Mouse (Mus musculus) embryonic fibroblast, embryonic 13.5 days (primary cell): ENCODE results near the gene Klhl33. TPM values are rescaled to one million over a fixed set of nuclear protein-coding genes. Genes with fewer than 3 reads are reported as not detected.
"Not testable (repeated sequence)": the region's sequence is repeated elsewhere in the genome, so short reads cannot be mapped to it uniquely, and the experiment has no call there.

ENCODE experiments used
- H3K27ac ChIP-seq: 2 replicates; pipeline ENCODE4 v1.5.1; 2012; ENCODE audit warnings: low read length, control low read depth, inconsistent platforms; ENCODE audit not compliant: insufficient read depth
- H3K4me1 ChIP-seq: 2 replicates; pipeline ENCODE4 v1.6.1; 2011; ENCODE audit warnings: low read length; ENCODE audit not compliant: control insufficient read depth, insufficient read depth
- H3K4me3 ChIP-seq: 2 replicates; pipeline ENCODE4 v1.5.1; 2011; ENCODE audit warnings: mild to moderate bottlenecking, control low read depth, low read length; ENCODE audit not compliant: insufficient read depth
- CTCF ChIP-seq: IDR thresholded peaks from 2 replicates; pipeline ENCODE4 v1.5.1; 2011; ENCODE audit warnings: mild to moderate bottlenecking, control low read depth, low read length, moderate library complexity, borderline replicate concordance; ENCODE audit not compliant: insufficient read depth
- POLR2A ChIP-seq: IDR thresholded peaks from 2 replicates; pipeline ENCODE4 v1.6.1; 2011; ENCODE audit warnings: low read depth, mild to moderate bottlenecking, control low read depth, low read length, moderate library complexity
- polyA plus RNA-seq: library from polyadenylated mRNA; stranded (reverse); fragments of >200 nt; gene quantifications from 2 replicates; pipeline ENCODE4 v1.2.4, GENCODE M21; 2011; ENCODE audit warnings: low read depth; ENCODE audit not compliant: missing spikeins, insufficient read length

The Klhl33 gene
- polyA plus RNA-seq, 1 experiment, result 0.47 TPM

GRCm38 (mm10) chr14:50876236-50876950 is 20.9 kb downstream of the Klhl33 start:
- no peak overlapping the region for H3K4me3 ChIP-seq
- TF ChIP-seq CTCF, result no peak
- no peak for TF ChIP-seq POLR2A
- H3K4me1 ChIP-seq, result no peaks in the 10 kb centered on the region
- H3K27ac ChIP-seq, result no peak overlapping the region

- H3K4me3 ChIP-seq, result no peak overlapping the region
- H3K27ac ChIP-seq, result no peak overlapping the region
- no peak for TF ChIP-seq POLR2A
- TF ChIP-seq CTCF, result no peak
- no peaks in the 10 kb centered on the region for H3K4me1 ChIP-seq
These were observed 21.6 kb downstream of the Klhl33 start for GRCm38 (mm10) chr14:50875591-50876230.

GRCm38 (mm10) chr14:50875175-50875574 is 22.1 kb downstream of the Klhl33 start:
- no peaks in the 10 kb centered on the region for H3K4me1 ChIP-seq
- TF ChIP-seq POLR2A (no peak), CTCF (no peak)
- no peak overlapping the region for H3K27ac ChIP-seq

GRCm38 (mm10) chr14:50871284-50871683 is 26.0 kb downstream of the Klhl33 start:
- TF ChIP-seq POLR2A (no peak), CTCF (no peak)
- Histone ChIP-seq H3K27ac (no peak overlapping the region), H3K4me1 (no peaks in the 10 kb centered on the region), H3K4me3 (no peak overlapping the region)

More at GRCm38 (mm10) chr14:50875175-50875574, 22.1 kb downstream of the Klhl33 start:
- H3K4me3 ChIP-seq, result no peak overlapping the region

GRCm38 (mm10) chr14:50870805-50871143 is 26.5 kb downstream of the Klhl33 start:
- Histone ChIP-seq H3K4me3 (peak overlapping the region; percentile 34), H3K27ac (peak overlapping the region; percentile 77), H3K4me1 (no peaks in the 10 kb centered on the region)
- TF ChIP-seq CTCF (no peak), POLR2A (0 out of 2 replicates have a peak, but pooled peaks have one; percentile 8)

GRCm38 (mm10) chr14:50869889-50870804 is 27.2 kb downstream of the Klhl33 start, which contains the start of gene Tep1:
Gene Tep1, minus strand, starts transcription at chr14:50870560.
- H3K4me1 ChIP-seq, result no peaks in the 10 kb centered on the region
- no peak for TF ChIP-seq CTCF
- peak; percentile 87 for TF ChIP-seq POLR2A
- peak within 1 kb of the TSS; percentile 65 for H3K4me3 ChIP-seq
- H3K27ac ChIP-seq, result peak within 1 kb of the TSS; percentile 77

- Histone ChIP-seq H3K27ac (no peak overlapping the region), H3K4me1 (no peaks in the 10 kb centered on the region), H3K4me3 (no peak overlapping the region)
- TF ChIP-seq POLR2A (no peak), CTCF (no peak)
These were observed 28.7 kb downstream of the Klhl33 start for GRCm38 (mm10) chr14:50868656-50869055.

- Histone ChIP-seq H3K4me3 (no peak overlapping the region), H3K4me1 (no peaks in the 10 kb centered on the region), H3K27ac (no peak overlapping the region)
- no peak for TF ChIP-seq POLR2A
- TF ChIP-seq CTCF, result no peak
These were observed 29.1 kb downstream of the Klhl33 start for GRCm38 (mm10) chr14:50868211-50868610.

GRCm38 (mm10) chr14:50866966-50867365 is 30.3 kb downstream of the Klhl33 start:
- TF ChIP-seq CTCF (no peak), POLR2A (no peak)
- Histone ChIP-seq H3K4me1 (no peaks in the 10 kb centered on the region), H3K27ac (no peak overlapping the region), H3K4me3 (no peak overlapping the region)

- not testable (repeated sequence) for H3K4me1 ChIP-seq, H3K4me3 ChIP-seq, H3K27ac ChIP-seq
These were observed 32.3 kb downstream of the Klhl33 start for GRCm38 (mm10) chr14:50865005-50865404.
